Mouse (Mus musculus): Measurements from ENCODE around the gene Tmod4.

The Tmod4 gene

DNA sequence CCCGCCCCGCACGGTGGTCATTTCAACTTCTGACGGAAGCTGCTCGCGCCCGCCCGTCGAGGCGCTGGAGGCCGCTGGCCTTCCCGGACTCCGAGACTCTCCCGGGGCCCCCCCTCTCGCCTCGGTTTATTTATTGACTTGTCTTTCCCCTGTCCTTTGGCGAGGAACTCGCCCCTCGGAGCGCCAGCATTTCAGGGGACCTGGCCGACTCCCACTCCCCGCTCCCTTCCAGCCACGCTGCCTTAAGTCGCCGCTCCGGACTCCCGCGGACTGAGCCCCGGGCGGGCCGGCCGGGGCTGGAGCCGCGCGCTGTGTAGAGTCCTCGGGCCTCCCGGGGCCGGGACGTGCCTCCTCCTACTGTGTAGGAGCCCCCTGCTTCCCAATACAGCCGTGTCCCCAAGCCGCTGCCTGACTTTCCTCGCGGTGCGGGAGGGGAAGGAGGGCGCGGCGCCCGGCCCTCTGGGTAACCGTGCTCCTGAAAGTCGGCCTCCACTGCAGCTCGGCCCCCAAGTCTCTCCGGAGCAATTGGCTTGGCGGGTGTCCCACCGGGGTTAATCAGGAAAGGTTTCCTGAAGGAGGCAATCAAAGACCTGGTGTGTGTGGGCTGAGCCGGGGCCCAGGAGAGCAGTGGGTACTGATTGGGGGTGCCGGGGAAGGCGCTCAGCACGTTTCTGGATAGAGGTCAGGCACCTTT, 49.1 kb downstream of the Tmod4 start:
- DNase-seq (ENCODE audit: low read depth, low spot score), result no peak

DNA sequence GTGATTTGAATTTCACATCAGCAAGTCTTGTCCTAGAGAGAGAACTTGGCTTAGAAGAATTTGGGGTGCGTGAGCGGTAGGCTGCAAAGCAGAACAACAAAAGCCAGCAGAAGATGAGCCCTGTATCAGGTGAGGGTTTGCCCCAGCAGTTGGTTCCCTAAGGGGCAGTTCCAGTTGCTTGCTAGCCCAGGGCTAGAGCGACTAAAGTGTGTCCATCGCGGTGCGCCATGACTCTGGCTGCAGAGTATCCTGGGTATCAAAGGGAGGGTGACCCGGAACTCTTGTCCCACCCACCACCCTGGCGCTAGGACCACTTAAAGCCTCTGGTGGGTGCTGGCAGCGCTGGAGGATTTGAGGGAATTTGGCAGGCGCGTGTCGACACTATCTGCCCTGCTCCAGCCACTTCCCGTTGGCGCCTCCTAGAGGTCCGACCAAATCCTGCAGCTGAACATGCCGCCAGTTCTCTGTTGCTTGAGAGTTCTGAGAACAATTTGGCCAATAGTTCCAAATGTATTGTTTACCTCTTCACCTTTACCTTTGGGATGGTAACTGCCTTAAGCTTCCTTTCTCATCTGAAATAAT, 49.8 kb downstream of the Tmod4 start:
- no peak for DNase-seq (ENCODE audit: low read depth, low spot score)

DNA sequence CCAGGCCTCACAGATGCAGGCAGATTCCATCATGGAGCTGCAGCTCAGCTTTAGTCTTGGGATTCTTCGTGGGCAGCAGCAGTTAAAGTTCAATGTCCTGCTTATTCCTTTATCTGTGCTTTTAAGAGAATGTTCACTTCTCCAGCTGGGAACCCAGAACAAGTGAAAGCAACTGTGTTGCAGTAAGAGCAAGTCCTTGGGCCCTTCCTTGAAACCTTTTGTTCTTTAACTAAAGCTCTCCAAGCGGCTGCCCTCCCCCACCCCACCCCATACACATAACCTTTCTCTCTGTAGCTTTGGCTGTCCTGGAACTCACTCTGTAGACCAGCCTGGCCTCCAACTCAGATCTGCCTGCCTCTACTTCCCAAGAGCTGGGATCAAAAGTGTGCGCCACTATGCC, 52.2 kb downstream of the Tmod4 start:
- no peak for DNase-seq (ENCODE audit: low read depth, low spot score)

DNA sequence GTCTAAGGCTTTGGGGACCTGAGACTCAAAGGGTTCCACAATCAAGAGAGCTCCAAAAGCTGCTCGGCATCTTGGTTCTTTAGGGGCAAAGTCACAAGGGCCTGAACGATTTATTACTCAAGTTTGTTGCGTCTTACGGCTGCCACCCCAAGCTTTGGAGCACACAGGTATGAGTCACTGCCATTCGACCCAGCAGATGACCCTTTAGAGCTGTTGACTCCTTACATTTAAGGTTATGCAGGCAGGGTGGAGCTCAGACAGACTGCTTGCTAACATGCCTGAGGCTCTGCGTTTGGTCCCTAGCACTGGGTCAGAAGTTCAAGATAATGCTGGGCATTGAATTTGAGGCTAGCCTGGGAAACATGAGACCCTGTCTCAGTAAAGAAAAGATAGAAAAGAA, 53.3 kb downstream of the Tmod4 start:
- DNase-seq (ENCODE audit: low read depth, low spot score), result no peak
